Mouse (Mus musculus): ENCODE measurements around the gene Zmynd12. TPM values are rescaled to one million over a fixed set of nuclear protein-coding genes. Genes with fewer than 3 reads are reported as not detected.

Zmynd12 gene
- 0.07 and 0.13 TPM in 2 replicates for polyA plus RNA-seq (2012; rRNA removed)

GRCm38 (mm10) chr4:119422294-119422964 lies at the start of gene Zmynd12, which contains the start of gene Ppcs:
TSS of gene Zmynd12 (plus strand) at chr4:119422814.
TSS of gene Ppcs (minus strand) at chr4:119422420.

GRCm38 (mm10) chr4:119415072-119415753 lies 7.4 kb upstream of the Zmynd12 start, which contains the start of gene Ccdc30:
TSS of gene Ccdc30 (minus strand) at chr4:119415521.

DNA sequence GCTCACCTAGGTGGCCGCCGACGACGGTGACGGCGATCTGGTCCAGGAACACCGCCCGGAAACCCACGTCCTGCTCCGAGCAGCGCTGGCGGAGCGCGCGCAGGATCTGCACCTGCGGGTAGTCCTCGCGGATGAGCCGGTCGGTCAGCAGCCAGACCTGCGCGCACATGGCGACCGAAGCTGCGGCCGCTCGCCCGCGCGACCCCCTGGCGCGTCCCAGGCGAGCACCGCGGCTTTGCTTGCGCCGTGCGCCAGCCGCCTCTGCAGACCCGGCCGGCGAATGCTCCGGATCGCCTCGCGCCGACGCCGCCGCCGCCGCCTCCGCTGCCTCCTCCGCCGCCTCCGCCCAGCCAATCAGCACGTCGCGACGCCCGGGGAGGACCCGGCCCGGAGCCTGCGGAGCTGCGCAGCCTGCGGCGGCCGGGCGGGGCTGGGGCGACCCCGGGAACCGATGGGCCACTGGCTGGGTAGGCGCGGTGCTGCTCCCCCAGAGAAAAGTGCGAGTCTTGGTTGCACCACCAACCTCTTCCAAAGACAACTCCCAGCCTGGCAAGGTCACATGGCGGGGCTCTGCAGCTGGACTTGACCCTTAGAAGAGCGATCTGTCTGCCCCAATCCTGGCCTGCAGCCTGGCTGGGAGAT lies 69.8 kb downstream of the Zmynd12 start, which contains the start of gene Rimkla:
TSS of gene Rimkla (minus strand) at position 338 of the 642 bp plus-strand sequence.

Other genes with a start within 250 kb of the Zmynd12 start
- 2.7 and 3.1 TPM in 2 replicates for gene Zfp691, start 248.6 kb upstream of the Zmynd12 start, polyA plus RNA-seq (2012; rRNA removed)
- gene Ermap, start 232.8 kb upstream of the Zmynd12 start, polyA plus RNA-seq (2012; rRNA removed), result 185 and 211 TPM in 2 replicates
- gene Svbp, start 227.5 kb upstream of the Zmynd12 start, polyA plus RNA-seq (2012; rRNA removed), result 50.0 and 58.2 TPM in 2 replicates
- gene Tmem269, start 204.6 kb upstream of the Zmynd12 start, polyA plus RNA-seq (2012; rRNA removed), result not detected in 2 replicates
- gene AU022252, start 190.1 kb upstream of the Zmynd12 start, polyA plus RNA-seq (2012; rRNA removed), result 2.6 and 3.3 TPM in 2 replicates
- gene P3h1, start 189.9 kb upstream of the Zmynd12 start, polyA plus RNA-seq (2012; rRNA removed), result 8.4 and 9.3 TPM in 2 replicates
- not detected in 2 replicates for gene Cldn19, start 167.4 kb upstream of the Zmynd12 start, polyA plus RNA-seq (2012; rRNA removed)
- 266 and 272 TPM in 2 replicates for gene Ybx1, start 128.2 kb upstream of the Zmynd12 start, polyA plus RNA-seq (2012; rRNA removed)
- 56.8 and 62.2 TPM in 2 replicates for gene Ppih, start 102.3 kb upstream of the Zmynd12 start, polyA plus RNA-seq (2012; rRNA removed)
- gene Ccdc30, start 7.3 kb upstream of the Zmynd12 start, polyA plus RNA-seq (2012; rRNA removed), result 0.48 and 0.51 TPM in 2 replicates
- 6.7 and 7.5 TPM in 2 replicates for gene Ppcs, start 394 bp upstream of the Zmynd12 start, polyA plus RNA-seq (2012; rRNA removed)
- gene Rimkla, start 69.8 kb downstream of the Zmynd12 start, polyA plus RNA-seq (2012; rRNA removed), result 0.01 TPM in 2 replicates
- 5.1 and 5.3 TPM in 2 replicates for gene Foxj3, start 114.2 kb downstream of the Zmynd12 start, polyA plus RNA-seq (2012; rRNA removed)
- gene Frg2f1, start 116.7 kb downstream of the Zmynd12 start, polyA plus RNA-seq (2012; rRNA removed), result 1.1 and 1.2 TPM in 2 replicates
- 0.09 TPM in 1 of 2 replicates, not detected in the other for gene Guca2a, start 214.9 kb downstream of the Zmynd12 start, polyA plus RNA-seq (2012; rRNA removed)
- 0.09 and 0.25 TPM in 2 replicates for gene Guca2b, start 236.1 kb downstream of the Zmynd12 start, polyA plus RNA-seq (2012; rRNA removed)